Comparison of ENCODE assay signal across 10 mouse cellular contexts in the genomic region with DNA sequence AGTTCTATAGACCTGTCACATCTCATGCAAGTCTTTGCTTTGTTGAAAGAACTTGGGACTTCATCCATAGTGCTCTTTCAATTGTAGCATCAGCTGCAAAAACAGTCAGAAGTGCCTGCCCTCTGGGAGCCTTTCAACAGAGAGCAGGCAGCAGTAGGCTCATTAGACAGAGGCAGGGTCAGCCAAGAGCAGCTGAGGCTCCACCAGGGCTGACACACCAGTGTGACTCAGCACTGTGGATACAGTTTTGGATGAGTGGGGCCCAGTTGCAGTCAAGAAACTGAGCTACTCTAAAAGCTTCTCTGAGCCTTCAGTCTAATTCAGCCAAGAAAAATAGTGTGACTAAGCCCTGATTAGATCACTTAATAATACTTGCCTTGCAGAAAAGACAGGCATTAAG.
A peak's percentile ranks its signal among the peaks of the same experiment; 100 is the strongest.
DNase-seq lines count a peak whose midpoint lies in the region; ATAC-seq lines count a peak whose summit lies in the region.
"Had no signal": no experiment of that assay in that cellular context is flagged by ENCODE, and none has a peak within 500 bp of the region (broad histone marks: within the 10 kb centered on the region; RNA-seq: fewer than 3 reads in every experiment).

No protein-coding gene starts in this region.

- intact Hi-C loops in heart, postnatal 25 days (cut with DNase I) = no loop called here

- peak; percentile 30 to 80 for DNase-seq in adrenal gland, adult (ENCODE audit: inconsistent age in 2 of 2, low spot score in 1 of 2)
- no peak for DNase-seq in adrenal gland, postnatal 4 days (ENCODE audit: low spot score in 2 of 2)
- peak; percentile 14 for DNase-seq in MEL-GATA-1-ER (ENCODE audit: extremely low read depth, low read depth)
- DNase-seq in heart, postnatal 25 days (ENCODE audit: low spot score) = peak; percentile 4
- DNase-seq in cerebellum, postnatal 4 days (ENCODE audit: low spot score in 2 of 2) = no peak
- no peak for DNase-seq in B cell, adult 2 months
- DNase-seq: lung, embryonic 14.5 days; right cerebral cortex, postnatal 4 days had no signal

- peak; percentile 69; the same call in 1 of the 2 replicates for ATAC-seq in embryonic facial prominence, embryonic 12.5 days (ENCODE audit: insufficient number of reproducible peaks, insufficient read depth, low FRiP score, low TSS enrichment)
- ATAC-seq in kidney, embryonic 16.5 days (ENCODE audit: low FRiP score, low TSS enrichment) = no peak

- no peak overlapping the region for H3K4me2 ChIP-seq in embryonic facial prominence, embryonic 12.5 days (replicated peaks)
- no peak overlapping the region for H3K4me2 ChIP-seq in kidney, embryonic 16.5 days (replicated peaks; ENCODE audit: low read depth, low read length)
- H3K4me2 ChIP-seq: lung, embryonic 14.5 days had no signal

- no peaks in the 10 kb centered on the region for H3K36me3 ChIP-seq in embryonic facial prominence, embryonic 12.5 days
- H3K36me3 ChIP-seq in kidney, embryonic 16.5 days (ENCODE audit: insufficient read depth, low read length) = no peaks in the 10 kb centered on the region

- H3K9ac ChIP-seq in embryonic facial prominence, embryonic 12.5 days = no peak overlapping the region
- no peak overlapping the region for H3K9ac ChIP-seq in kidney, embryonic 16.5 days (replicated peaks; ENCODE audit: low read length)
- H3K9ac ChIP-seq: lung, embryonic 14.5 days had no signal

- no peaks in the 10 kb centered on the region for H3K27me3 ChIP-seq in embryonic facial prominence, embryonic 12.5 days
- no peaks in the 10 kb centered on the region for H3K27me3 ChIP-seq in kidney, embryonic 16.5 days (ENCODE audit: insufficient read depth, low read length)

- no peaks in the 10 kb centered on the region for H3K9me3 ChIP-seq in embryonic facial prominence, embryonic 12.5 days
- H3K9me3 ChIP-seq in kidney, embryonic 16.5 days (ENCODE audit: low read length) = no peaks in the 10 kb centered on the region

- H3K4me3 ChIP-seq in embryonic facial prominence, embryonic 12.5 days = no peak overlapping the region
- H3K4me3 ChIP-seq in kidney, embryonic 16.5 days (ENCODE audit: low read length) = no peak overlapping the region

- no peaks in the 10 kb centered on the region for H3K4me1 ChIP-seq in embryonic facial prominence, embryonic 12.5 days
- no peaks in the 10 kb centered on the region for H3K4me1 ChIP-seq in kidney, embryonic 16.5 days (ENCODE audit: insufficient read depth, low read length)

- no peak overlapping the region for H3K27ac ChIP-seq in embryonic facial prominence, embryonic 12.5 days
- H3K27ac ChIP-seq in kidney, embryonic 16.5 days (ENCODE audit: low read length) = no peak overlapping the region

Comparison
In these comparisons a context has a peak if more than half of its experiments do, and no peak if none do; other contexts are left out.
1. DNase-seq: peak in adrenal gland, adult (2 of 2), MEL-GATA-1-ER (single experiment) and heart, postnatal 25 days (single experiment); none in adrenal gland, postnatal 4 days (0 of 2), cerebellum, postnatal 4 days (0 of 2) and B cell, adult 2 months (0 of 2).